Mouse (Mus musculus) CH12.LX (cell line): ENCODE measurements at regions not wholly inside any gene's neighbourhood (a gene's known extent, or its start where the extent isn't known, plus 50 kb on each side); places are given as distances from the start of the nearest gene placed in this dataset.

Experiments used
- CHD2 ChIP-seq: IDR thresholded peaks from 2 replicates; pipeline ENCODE4 v1.6.1; 2011; ENCODE audit warnings: low read length, improper control_type of control experiment
- CTCF ChIP-seq, 2 experiments: IDR thresholded peaks in 1 of 2; conservative IDR thresholded peaks in 1 of 2; 2 replicates each; pipeline ENCODE4 v1.5.1; 2011 to 2012; ENCODE audit warnings: low read depth in 2 of 2, low read length in 2 of 2, improper control_type of control experiment in 1 of 2, inconsistent platforms in 1 of 2, mild to moderate bottlenecking in 1 of 2, moderate library complexity in 1 of 2
- EP300 ChIP-seq: IDR thresholded peaks from 2 replicates; pipeline ENCODE4 v1.6.1; 2011; ENCODE audit warnings: low read length, improper control_type of control experiment
- NELFE ChIP-seq: IDR thresholded peaks from 2 replicates; pipeline ENCODE4 v1.6.1; 2011; ENCODE audit warnings: low read depth, low read length, improper control_type of control experiment
- POLR2A ChIP-seq: IDR thresholded peaks from 2 replicates; pipeline ENCODE4 v1.6.1; 2011; ENCODE audit warnings: low read depth, mild to moderate bottlenecking, improper control_type of control experiment, low read length
- POLR2AphosphoS2 ChIP-seq: IDR thresholded peaks from 2 replicates; pipeline ENCODE4 v1.6.1; 2011; ENCODE audit warnings: low read depth, low read length, improper control_type of control experiment
- SMC3 ChIP-seq: IDR thresholded peaks from 2 replicates; pipeline ENCODE4 v1.6.1; 2011; ENCODE audit warnings: low read depth, low read length, improper control_type of control experiment
- TCF12 ChIP-seq: IDR thresholded peaks from 2 replicates; pipeline ENCODE4 v1.6.1; 2014; ENCODE audit warnings: low read depth, mild to moderate bottlenecking, inconsistent platforms, low read length, improper control_type of control experiment
- UBTF ChIP-seq: IDR thresholded peaks from 2 replicates; pipeline ENCODE4 v1.6.1; 2012; ENCODE audit warnings: low read depth, mild to moderate bottlenecking, inconsistent platforms, low read length, improper control_type of control experiment, moderate library complexity

DNA sequence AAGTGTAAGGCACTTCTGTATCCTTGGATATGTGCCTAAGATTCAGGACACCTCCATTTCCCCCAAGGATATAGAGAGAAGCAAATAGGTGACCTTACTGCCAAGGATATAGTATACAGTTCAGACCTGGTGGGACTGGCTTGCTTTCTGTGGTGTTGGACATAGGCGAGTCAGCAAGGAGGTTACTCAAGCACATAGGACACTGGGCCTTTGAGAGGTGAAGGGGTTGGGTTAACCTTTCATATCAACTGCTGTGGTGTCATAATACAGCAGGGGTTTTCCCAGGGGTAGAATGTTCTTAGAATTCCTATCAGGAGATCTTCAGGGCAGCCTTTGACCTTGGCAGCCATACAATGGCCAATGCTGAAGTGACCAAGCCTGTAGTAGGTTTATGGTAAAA, 71.5 kb upstream of the Tnfaip3 start:
- no peak for TF ChIP-seq NELFE
- TF ChIP-seq POLR2AphosphoS2, result no peak
- TF ChIP-seq CHD2, result no peak
- TF ChIP-seq CTCF (conservative IDR thresholded peaks at IDR 0.05 in 1 of 2, IDR thresholded peaks at IDR 0.05 in 1 of 2; ENCODE audit: low read depth in 2 of 2, low read length in 2 of 2), result no peak
- no peak for TF ChIP-seq TCF12
- no peak for TF ChIP-seq POLR2A
- no peak for TF ChIP-seq SMC3
- TF ChIP-seq EP300, result no peak
- TF ChIP-seq UBTF, result no peak
